ENCODE assay signal across 9 mouse cellular contexts in the genomic region with DNA sequence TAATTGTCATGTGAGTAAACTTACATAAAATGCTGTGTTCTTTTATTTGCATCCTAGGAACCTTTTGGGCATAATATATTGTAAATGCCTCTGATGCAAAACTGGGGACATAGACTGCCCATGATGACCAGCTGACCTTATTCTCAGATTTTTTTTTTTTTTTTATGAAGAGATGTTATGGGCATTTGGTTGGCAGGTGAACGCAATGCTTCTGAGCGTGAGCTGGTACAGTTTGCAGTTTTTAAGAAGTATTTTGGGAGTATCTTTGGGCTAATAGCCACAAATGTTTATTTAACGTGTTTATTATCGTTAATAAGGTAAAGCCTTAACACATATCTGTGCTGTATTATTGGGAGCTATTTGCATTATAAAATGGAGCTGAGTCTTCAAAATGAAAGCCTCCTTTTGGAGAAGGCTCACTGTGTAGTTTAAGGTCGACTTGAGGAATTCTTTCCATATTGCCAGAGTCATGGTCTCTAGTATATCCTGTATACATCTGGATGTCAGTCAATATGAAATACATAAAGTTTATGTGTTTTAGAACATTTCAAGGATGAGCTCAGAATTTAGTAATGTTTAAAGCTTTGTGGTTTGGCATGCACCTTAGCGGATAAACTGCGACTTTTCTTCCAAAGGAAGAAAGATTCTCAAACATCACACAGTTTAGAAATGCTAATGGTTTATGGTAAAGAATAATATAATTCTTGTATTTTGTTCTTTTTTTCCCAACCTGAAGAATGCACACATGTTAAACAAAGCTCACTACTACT. TPM values are rescaled to one million over a fixed set of nuclear protein-coding genes. Genes with fewer than 3 reads are reported as not detected.
DNase-seq lines count a peak whose midpoint lies in the region; ATAC-seq lines count a peak whose summit lies in the region.
"Had no signal": no experiment of that assay in that cellular context is flagged by ENCODE, and none has a peak within 500 bp of the region (broad histone marks: within the 10 kb centered on the region; RNA-seq: fewer than 3 reads in every experiment).

No protein-coding gene starts in this region.

- no peak for ATAC-seq in heart, embryonic 15.5 days (replicated peaks; ENCODE audit: insufficient number of reproducible peaks, insufficient read depth, low FRiP score, low read depth)
- no peak for ATAC-seq in embryonic facial prominence, embryonic 15.5 days (ENCODE audit: insufficient number of reproducible peaks, low FRiP score, low TSS enrichment, low read depth)
- no peak for ATAC-seq in midbrain, embryonic 13.5 days
- ATAC-seq: activated CD4-positive, CD25-positive, alpha-beta regulatory T cell, adult 4 months; intestine, embryonic 16.5 days had no signal

- peak overlapping the region; percentile 78 for H3K4me2 ChIP-seq in heart, embryonic 15.5 days
- H3K4me2 ChIP-seq in embryonic facial prominence, embryonic 15.5 days (replicated peaks), result 0 out of 2 replicates have a peak overlapping the region, but pooled peaks have one; percentile 8
- H3K4me2 ChIP-seq in midbrain, embryonic 13.5 days (replicated peaks), result peak overlapping the region; percentile 88

- WGBS in heart, embryonic 15.5 days, result 68% methylated on average over 7 of the region's 7 CpGs
- WGBS in embryonic facial prominence, embryonic 15.5 days, result 65% methylated on average over 7 of the region's 7 CpGs
- 73% methylated on average over 7 of the region's 7 CpGs for WGBS in midbrain, embryonic 13.5 days

- peaks cover 26% of the 10 kb centered on the region for H3K36me3 ChIP-seq in heart, embryonic 15.5 days
- H3K36me3 ChIP-seq in embryonic facial prominence, embryonic 15.5 days, result peaks cover 16% of the 10 kb centered on the region
- peaks cover 9% of the 10 kb centered on the region for H3K36me3 ChIP-seq in midbrain, embryonic 13.5 days

- peaks cover 15% of the 10 kb centered on the region; the same call in 1 of the 2 replicates for H3K4me1 ChIP-seq in heart, embryonic 15.5 days (replicated peaks)
- peaks cover 18% of the 10 kb centered on the region for H3K4me1 ChIP-seq in embryonic facial prominence, embryonic 15.5 days
- peaks cover 24% of the 10 kb centered on the region for H3K4me1 ChIP-seq in midbrain, embryonic 13.5 days (replicated peaks)

- H3K9ac ChIP-seq in heart, embryonic 15.5 days, result no peak overlapping the region
- H3K9ac ChIP-seq in embryonic facial prominence, embryonic 15.5 days, result no peak overlapping the region
- no peak overlapping the region; the same call in 1 of the 2 replicates for H3K9ac ChIP-seq in midbrain, embryonic 13.5 days (replicated peaks)

- H3K9me3 ChIP-seq in heart, embryonic 15.5 days (replicated peaks), result no peaks in the 10 kb centered on the region
- H3K9me3 ChIP-seq in embryonic facial prominence, embryonic 15.5 days (replicated peaks), result no peaks in the 10 kb centered on the region
- no peaks in the 10 kb centered on the region for H3K9me3 ChIP-seq in midbrain, embryonic 13.5 days

- no peaks in the 10 kb centered on the region for H3K27me3 ChIP-seq in heart, embryonic 15.5 days
- H3K27me3 ChIP-seq in embryonic facial prominence, embryonic 15.5 days, result no peaks in the 10 kb centered on the region
- peaks cover 72% of the 10 kb centered on the region for H3K27me3 ChIP-seq in midbrain, embryonic 13.5 days

- no peak for DNase-seq in heart, postnatal 36 days
- peak; percentile 15 for DNase-seq in 3T3-L1 (ENCODE audit: low read depth, low spot score)
- no peak for DNase-seq in thymus, postnatal 0 days (ENCODE audit: low spot score)
- DNase-seq in thymus, postnatal 4 days, result no peak

- H3K4me3 ChIP-seq in heart, embryonic 15.5 days, result peak overlapping the region; percentile 19; the same call in 1 of the 2 replicates
- H3K4me3 ChIP-seq in embryonic facial prominence, embryonic 15.5 days (replicated peaks), result peak overlapping the region; percentile 4; the same call in 1 of the 2 replicates
- H3K4me3 ChIP-seq in midbrain, embryonic 13.5 days (replicated peaks), result peak overlapping the region; percentile 15

- intact Hi-C loops in heart, postnatal 36 days (cut with DNase I), result no loop called here

- no peak overlapping the region for H3K27ac ChIP-seq in heart, embryonic 15.5 days
- H3K27ac ChIP-seq in embryonic facial prominence, embryonic 15.5 days (replicated peaks), result no peak overlapping the region
- no peak overlapping the region for H3K27ac ChIP-seq in midbrain, embryonic 13.5 days

RNA-seq across cellular contexts. Expression of a gene that starts 3.0 kb away (rescaled TPM):
- polyA plus RNA-seq in heart, embryonic 15.5 days (2015; fragmentation: Nextera tagmentation; extraction: Ambion mirVana), result 0.25 and 0.30 TPM in 2 replicates
- under 1 TPM in 1 of 2 experiments, not detected in 1; 0.28 TPM for total RNA-seq in heart, postnatal 36 days (2021)
- polyA plus RNA-seq in embryonic facial prominence, embryonic 15.5 days (2015; fragmentation: Nextera tagmentation; extraction: Ambion mirVana), result 3.8 and 4.2 TPM in 2 replicates
- polyA plus RNA-seq in midbrain, embryonic 13.5 days (2015; fragmentation: Nextera tagmentation; extraction: Ambion mirVana), result 22.5 and 24.4 TPM in 2 replicates
- 0.54 and 0.79 TPM in 2 replicates for polyA plus RNA-seq in thymus, postnatal 0 days (2015; fragmentation: Nextera tagmentation; extraction: Ambion mirVana)
- polyA plus RNA-seq: activated CD4-positive, CD25-positive, alpha-beta regulatory T cell, adult 4 months had no signal

RNA-seq across cellular contexts. Expression of a gene that starts 8.3 kb away (rescaled TPM):
- 46.8 and 47.9 TPM in 2 replicates for polyA plus RNA-seq in heart, embryonic 15.5 days (2015; fragmentation: Nextera tagmentation; extraction: Ambion mirVana)
- total RNA-seq in heart, postnatal 36 days (2021), result 100 to 1,000 TPM; 128 to 149 TPM
- polyA plus RNA-seq in embryonic facial prominence, embryonic 15.5 days (2015; fragmentation: Nextera tagmentation; extraction: Ambion mirVana), result 55.4 and 58.0 TPM in 2 replicates
- polyA plus RNA-seq in midbrain, embryonic 13.5 days (2015; fragmentation: Nextera tagmentation; extraction: Ambion mirVana), result 31.7 and 36.2 TPM in 2 replicates
- 16.5 and 18.7 TPM in 2 replicates for polyA plus RNA-seq in thymus, postnatal 0 days (2015; fragmentation: Nextera tagmentation; extraction: Ambion mirVana)

Comparison
In these comparisons a context has a peak if more than half of its experiments do, and no peak if none do; other contexts are left out.
1. H3K4me2 ChIP-seq: peak in every context shown above with its lines; median percentile 88 in midbrain, embryonic 13.5 days; 78 in heart, embryonic 15.5 days; 8 in embryonic facial prominence, embryonic 15.5 days.